Mouse (Mus musculus): ENCODE results near the gene Maff.
A peak's percentile ranks its signal among the peaks of the same experiment; 100 is the strongest.

Maff gene

DNA sequence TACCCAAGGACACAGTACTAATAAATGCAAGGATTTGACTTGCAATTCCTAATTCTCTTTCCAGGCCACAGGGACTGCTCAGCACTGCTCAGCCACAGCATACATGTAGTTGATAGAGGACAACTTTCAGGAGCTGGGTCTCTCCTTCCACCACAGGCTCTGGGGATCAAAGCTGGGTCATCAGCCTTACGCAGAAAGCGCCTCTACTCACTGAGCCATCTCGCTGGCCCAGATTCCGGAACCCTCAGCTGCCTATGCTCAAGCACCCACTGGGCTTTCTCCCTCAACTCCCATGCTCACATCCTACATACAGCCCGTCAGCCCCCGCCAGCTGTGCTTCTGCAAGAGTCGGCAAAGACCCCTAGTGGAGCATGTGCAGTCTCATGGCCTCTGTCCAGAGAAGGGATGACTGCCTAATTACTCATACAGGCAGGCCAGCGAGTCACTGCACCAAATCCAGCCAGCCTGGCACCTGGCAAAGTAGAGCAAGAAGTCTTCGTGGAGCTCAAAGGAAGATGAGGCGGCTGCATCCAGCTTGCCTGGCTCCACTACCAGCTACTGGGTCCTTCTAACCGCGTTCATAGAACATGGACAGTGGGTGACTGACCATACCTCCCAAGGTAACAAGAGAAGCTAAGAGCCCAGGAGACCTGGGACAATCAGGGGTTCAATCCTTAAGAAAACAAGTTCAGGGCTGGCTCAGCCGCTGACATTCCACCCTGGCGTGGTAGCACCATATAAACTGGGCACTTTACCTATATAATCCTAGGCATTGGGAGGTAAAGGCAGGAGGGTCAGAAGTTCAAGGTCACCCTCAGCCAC is 53.0 kb downstream of the Maff start:
- DNase-seq, result no peak

DNA sequence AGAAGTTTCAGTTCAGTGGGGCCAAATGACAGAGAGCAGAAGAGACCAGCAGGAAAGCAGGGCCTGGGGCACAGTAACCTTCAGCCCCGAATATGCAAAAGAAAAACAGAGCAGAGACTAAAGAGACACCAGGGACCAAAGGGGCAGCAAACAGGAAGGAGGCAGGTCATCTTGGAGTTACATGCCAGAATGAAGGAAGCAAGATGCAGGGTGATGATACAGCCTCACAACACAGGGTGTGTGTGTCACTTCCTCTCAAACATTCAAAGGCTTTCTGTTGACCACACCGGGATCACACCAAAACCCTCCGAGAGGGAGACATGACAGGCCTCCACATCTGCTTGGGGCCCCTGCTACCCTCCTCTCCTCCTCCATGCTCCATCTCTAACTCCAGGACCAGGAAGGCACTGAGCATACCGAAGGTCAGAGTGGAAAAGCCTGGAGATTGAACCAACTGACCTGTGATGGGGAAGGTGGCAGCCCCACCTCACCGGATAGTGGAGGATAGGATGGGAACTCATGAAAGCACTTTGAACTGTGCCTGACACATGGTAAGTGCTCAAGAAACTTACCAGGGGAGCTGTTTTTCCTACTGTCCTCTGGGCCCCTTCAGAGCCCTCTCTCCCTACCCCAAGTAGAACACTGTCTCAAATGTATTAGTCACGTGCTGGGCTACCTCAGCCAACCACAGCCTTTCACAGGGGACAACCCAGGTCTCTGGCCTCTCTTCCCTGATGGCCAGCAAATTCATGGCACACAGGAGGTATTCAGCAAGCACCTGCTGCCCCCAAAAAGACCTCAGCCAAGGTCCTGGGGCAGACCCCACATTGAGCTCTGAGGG is 53.9 kb downstream of the Maff start:
- DNase-seq, result no peak

DNA sequence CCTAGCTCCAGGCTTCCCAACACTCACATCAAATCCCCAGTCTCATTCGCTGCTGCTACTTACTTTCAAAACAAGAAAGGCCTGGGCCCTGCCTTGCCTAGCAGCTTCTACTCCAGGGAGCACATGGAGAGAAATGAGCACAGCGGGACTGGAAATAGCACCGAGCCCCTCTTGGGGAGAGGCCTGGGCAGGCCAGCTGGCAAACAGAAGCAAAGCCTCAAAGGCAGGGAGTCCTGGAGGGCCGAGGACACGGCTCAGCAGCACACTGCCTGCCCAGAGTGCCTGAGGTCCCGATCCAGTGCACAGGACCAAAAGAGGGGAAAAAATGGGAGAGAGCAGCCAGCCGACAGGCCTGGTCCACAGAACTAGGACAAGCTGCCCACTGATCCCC is 54.5 kb downstream of the Maff start:
- no peak for DNase-seq

DNA sequence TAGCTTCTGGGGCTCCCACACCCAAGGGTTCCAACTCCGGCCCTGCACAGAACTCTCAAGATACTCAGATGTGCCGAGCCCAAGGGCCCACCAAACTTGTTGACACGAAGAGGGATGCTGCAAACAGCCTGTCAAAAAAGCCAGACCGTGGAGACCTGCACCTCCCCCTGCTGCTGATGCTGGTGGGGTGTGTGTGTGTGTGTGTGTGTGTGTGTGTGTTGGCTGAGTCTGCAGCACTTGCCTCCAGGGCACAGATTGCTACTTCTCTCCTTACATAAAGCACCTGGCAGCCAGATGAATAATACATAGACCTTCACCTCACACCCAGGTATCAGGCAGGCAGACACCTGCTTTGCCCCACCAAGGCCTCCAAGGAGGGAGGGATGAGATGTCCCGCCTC is 55.8 kb downstream of the Maff start:
- DNase-seq, result no peak

DNA sequence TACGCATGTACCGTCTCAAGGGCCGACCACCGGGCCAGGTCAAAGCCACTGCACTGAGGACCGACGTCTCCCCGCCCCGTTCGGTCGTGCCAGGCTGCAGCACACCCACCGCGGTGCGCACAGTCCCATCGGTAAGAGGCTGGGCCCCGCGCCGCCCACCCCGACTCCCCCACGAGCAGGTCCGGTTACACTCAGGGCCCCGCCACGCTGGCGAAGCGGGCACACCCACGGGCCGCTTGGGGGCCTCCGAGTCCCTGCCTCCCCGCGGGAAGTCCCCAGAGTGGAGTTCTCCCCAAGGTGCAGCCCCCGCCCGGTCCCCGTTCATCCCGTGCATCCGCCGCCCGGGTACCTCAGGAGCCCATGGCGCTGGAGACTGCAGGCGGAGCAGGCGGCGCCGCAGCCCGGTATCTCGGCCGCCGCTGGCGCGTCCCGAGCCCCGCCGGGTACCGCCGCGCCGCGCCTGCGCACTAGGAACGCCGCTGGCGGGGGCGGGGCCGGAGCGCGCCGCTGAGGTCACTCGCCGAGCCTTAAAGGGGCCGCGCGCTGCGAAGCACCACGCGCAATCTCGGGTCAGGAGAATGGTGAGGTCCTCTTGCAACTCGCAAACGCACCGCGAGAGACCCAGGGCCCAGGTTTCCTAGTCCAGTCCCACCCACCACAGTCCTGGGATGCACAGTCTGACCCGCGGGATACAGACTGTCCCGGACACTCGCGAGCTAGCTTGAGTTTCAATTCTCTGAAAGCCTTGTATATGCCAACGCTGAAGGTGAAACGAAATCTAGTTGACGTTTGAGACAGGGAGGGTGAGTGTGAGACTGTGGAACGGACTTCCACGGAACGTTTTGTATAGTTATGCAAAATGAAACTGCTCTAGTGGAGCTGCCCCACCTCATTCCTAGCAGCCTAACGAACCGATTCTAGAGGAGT is 56.7 kb downstream of the Maff start, which contains the start of gene Tmem184b:
Gene Tmem184b (minus strand): TSS at position 734 of the 927 bp plus-strand sequence.
- DNase-seq, result peak; percentile 75 to 85

DNA sequence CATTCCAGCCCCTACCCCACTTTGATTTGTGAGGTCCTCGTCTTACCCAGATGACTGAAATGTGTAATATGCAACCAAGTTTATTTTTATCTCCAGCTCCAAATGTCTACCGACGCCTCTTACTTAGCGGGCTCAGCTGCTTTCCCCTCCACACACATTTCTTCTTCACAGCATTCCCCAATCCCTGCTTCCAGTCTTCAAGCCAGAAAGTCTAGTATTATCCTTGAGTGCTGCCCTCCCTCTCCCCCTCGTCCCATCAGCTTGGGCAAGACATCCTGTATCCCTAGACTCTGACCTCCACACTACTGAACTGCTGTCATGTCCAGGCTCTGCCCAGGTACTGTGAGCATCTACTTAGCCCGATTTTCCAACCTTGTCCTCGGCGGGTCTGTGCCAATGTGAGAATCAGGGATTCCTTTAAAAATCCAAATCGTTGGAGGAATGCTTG is 57.4 kb downstream of the Maff start:
- no peak for DNase-seq

GRCm38 (mm10) chr15:79404277-79404676 is 57.9 kb downstream of the Maff start:
- DNase-seq, result no peak

GRCm38 (mm10) chr15:79406564-79406963 is 60.1 kb downstream of the Maff start:
- no peak for DNase-seq
